Mouse (Mus musculus) liver, embryonic 11.5 days (tissue): ENCODE measurements around the gene Ndufb7. TPM values are rescaled to one million over a fixed set of nuclear protein-coding genes. Genes with fewer than 3 reads are reported as not detected.

Experiments
- ATAC-seq: fragments of 200-750 bp; cut with Nextera tagmentation; replicated peaks from 2 replicates; pipeline ENCODE4 v1.8.0; 2017; ENCODE audit warnings: moderate number of reproducible peaks, mild to moderate bottlenecking, moderate TSS enrichment, moderate library complexity; ENCODE audit not compliant: low FRiP score
- DNase-seq: peaks from one replicate; pipeline ENCODE4 v3.0.0-alpha.2; 2017; ENCODE audit warnings: low spot score
- H3K27ac ChIP-seq: fragments of 300-500 bp; sonication (generic); 2 replicates; pipeline ENCODE4 v1.5.1; 2014; ENCODE audit warnings: mild to moderate bottlenecking, low read depth, low read length, control low read depth
- H3K27me3 ChIP-seq: fragments of 300-500 bp; sonication (generic); replicated peaks from 2 replicates; pipeline ENCODE4 v1.6.1; 2014; ENCODE audit warnings: low read length, mixed read lengths; ENCODE audit not compliant: control insufficient read depth, insufficient read depth
- H3K36me3 ChIP-seq: fragments of 300-500 bp; sonication (generic); 2 replicates; pipeline ENCODE4 v1.6.1; 2014; ENCODE audit warnings: mild to moderate bottlenecking, low read length, moderate library complexity, mixed read lengths; ENCODE audit not compliant: control insufficient read depth, insufficient read depth
- H3K4me1 ChIP-seq: fragments of 300-500 bp; sonication (generic); replicated peaks from 2 replicates; pipeline ENCODE4 v1.6.1; 2014; ENCODE audit warnings: low read length, mixed read lengths; ENCODE audit not compliant: control insufficient read depth, insufficient read depth
- H3K4me2 ChIP-seq: fragments of 300-500 bp; sonication (generic); 2 replicates; pipeline ENCODE4 v1.6.1; 2014; ENCODE audit warnings: mild to moderate bottlenecking, control low read depth, moderate library complexity
- H3K4me3 ChIP-seq: fragments of 300-500 bp; sonication (generic); 2 replicates; pipeline ENCODE4 v1.5.1; 2014; ENCODE audit warnings: low read depth, low read length, control low read depth
- H3K9ac ChIP-seq: fragments of 300-500 bp; sonication (generic); 2 replicates; pipeline ENCODE4 v1.6.1; 2014; ENCODE audit warnings: low read depth, low read length, control low read depth
- H3K9me3 ChIP-seq: fragments of 300-500 bp; sonication (generic); 2 replicates; pipeline ENCODE4 v1.6.1; 2016; ENCODE audit warnings: low read length, inconsistent platforms, mixed read lengths; ENCODE audit not compliant: control insufficient read depth
- WGBS: fragments of 180-500 bp; shearing (Covaris S2); extraction: QIAGEN DNeasy Blood & Tissue Kit; methylation state at CpG from one replicate; pipeline ENCODE4 v1.1.7; 2014; 5-methylcytosine and 5-hydroxymethylcytosine counted together
- polyA plus RNA-seq: library from polyadenylated mRNA; unstranded; fragments of >200 nt; fragmentation: Nextera tagmentation; extraction: Ambion mirVana; gene quantifications from 2 replicates; pipeline ENCODE4 v1.2.1, GENCODE M21; 2014

Ndufb7 gene
- polyA plus RNA-seq, 1 experiment from 2014 or later: 354 TPM

DNA sequence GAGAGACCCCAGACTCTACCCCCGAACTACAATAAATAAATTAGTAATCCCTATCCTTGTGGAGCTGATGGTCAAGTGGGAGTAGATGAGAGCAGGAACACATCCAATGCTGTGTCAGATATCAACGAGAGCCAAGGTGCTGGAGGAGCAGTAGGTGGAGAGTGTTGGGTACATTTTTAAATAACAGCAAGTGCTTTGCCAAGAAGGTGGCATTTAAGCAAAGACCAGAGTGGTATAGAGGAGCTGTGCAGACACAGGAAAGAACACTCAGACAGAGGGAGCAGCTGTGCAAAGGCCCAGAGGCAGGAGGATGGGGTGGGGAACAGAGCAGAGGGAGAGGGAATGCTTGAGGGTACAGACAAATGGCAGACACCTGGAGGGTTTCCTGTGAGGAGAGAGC is 50.6 kb downstream of the Ndufb7 start:
- Histone ChIP-seq H3K27ac (no peak overlapping the region), H3K36me3 (peaks cover 11% of the 10 kb centered on the region; the same call in 1 of the 2 replicates), H3K4me3 (no peak overlapping the region), H3K27me3 (no peaks in the 10 kb centered on the region), H3K9me3 (no peaks in the 10 kb centered on the region), H3K9ac (no peak overlapping the region), H3K4me1 (peaks cover 5% of the 10 kb centered on the region; the same call in 1 of the 2 replicates), H3K4me2 (no peak overlapping the region)
- ATAC-seq (no peak), DNase-seq (no peak)
- WGBS: 79% methylated on average over 2 of the region's 2 CpGs

DNA sequence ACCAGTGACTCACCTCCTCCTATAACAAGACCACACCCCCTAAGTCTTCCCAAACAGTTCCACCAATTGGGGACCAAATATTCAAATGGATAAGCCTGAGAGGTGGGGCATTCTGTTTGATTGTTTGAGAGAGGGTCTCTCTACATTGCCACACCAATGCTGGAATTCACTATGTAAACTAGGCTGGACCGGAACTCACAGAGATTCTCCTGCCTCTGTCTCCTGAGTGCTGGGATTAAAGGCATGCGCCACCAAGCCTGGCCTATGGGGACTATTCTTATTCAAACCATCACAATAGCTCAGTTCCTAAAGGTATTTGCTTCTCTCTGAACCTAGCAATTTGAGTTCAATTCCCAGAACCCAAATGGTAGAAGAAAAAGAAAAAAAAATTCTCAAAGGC is 52.1 kb downstream of the Ndufb7 start:
- no peaks in the 10 kb centered on the region for H3K9me3 ChIP-seq
- H3K4me2 ChIP-seq: no peak overlapping the region
- H3K4me3 ChIP-seq: no peak overlapping the region
- H3K9ac ChIP-seq: no peak overlapping the region
- peaks cover 13% of the 10 kb centered on the region for H3K4me1 ChIP-seq
- H3K27ac ChIP-seq: no peak overlapping the region
- no peaks in the 10 kb centered on the region for H3K27me3 ChIP-seq
- ATAC-seq (no peak), DNase-seq (no peak)
- H3K36me3 ChIP-seq: peaks cover 4% of the 10 kb centered on the region; the same call in 1 of the 2 replicates
- 98% methylated on average over 2 of the region's 2 CpGs for WGBS

DNA sequence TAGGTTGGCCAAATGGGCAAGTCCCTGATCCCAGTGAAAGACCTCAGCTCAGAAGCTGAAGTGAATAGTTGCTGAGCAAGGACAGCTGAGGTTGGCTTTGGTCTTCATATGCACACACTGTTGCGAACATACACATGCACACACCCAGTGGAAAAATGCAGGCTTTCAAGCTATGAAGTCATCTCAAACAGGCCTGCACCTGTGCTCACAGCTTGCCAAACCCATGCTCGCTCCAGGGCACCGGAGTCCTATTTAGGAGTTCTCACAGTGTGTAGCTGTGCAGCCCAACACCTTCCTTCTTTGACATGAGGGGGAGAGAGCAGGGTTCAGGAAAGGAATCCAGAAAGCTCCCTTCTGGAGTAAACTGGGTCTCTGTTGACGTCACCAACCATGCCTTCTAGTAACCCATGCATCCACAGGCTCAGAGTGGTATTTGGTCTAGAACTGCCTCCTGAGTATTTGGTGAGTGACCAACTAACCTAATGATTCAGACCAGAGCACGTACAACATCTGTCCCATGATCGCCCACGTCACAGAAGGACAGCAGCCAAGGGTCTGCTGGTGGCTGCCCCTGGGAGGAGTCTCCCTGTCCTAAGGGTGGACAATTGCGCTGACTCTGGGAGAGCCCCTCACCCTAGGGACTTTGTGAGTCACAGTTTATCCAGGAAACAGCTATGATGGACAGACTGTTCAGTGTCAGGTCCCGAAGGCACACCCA is 53.3 kb downstream of the Ndufb7 start:
- DNase-seq (no peak), ATAC-seq (no peak)
- H3K9me3 ChIP-seq: no peaks in the 10 kb centered on the region
- no peak overlapping the region for H3K4me2 ChIP-seq
- no peak overlapping the region for H3K4me3 ChIP-seq
- no peak overlapping the region for H3K9ac ChIP-seq
- 86% methylated on average over 9 of the region's 9 CpGs for WGBS
- no peaks in the 10 kb centered on the region for H3K27me3 ChIP-seq
- H3K27ac ChIP-seq: no peak overlapping the region
- H3K4me1 ChIP-seq: peaks cover 19% of the 10 kb centered on the region
- H3K36me3 ChIP-seq: no peaks in the 10 kb centered on the region

Other genes starting within 250 kb of the Ndufb7 start
- 15.0 and 18.1 TPM in 2 replicates for gene Elmod2, start 234.2 kb upstream of the Ndufb7 start, polyA plus RNA-seq
- gene Mgat4d, start 218.2 kb upstream of the Ndufb7 start, polyA plus RNA-seq: not detected in 2 replicates
- 0.62 and 0.87 TPM in 2 replicates for gene Clgn, start 176.8 kb upstream of the Ndufb7 start, polyA plus RNA-seq
- 83.3 and 91.0 TPM in 2 replicates for gene Scoc, start 108.3 kb upstream of the Ndufb7 start, polyA plus RNA-seq
- not detected in 2 replicates for gene Olfr370, start 30.9 kb upstream of the Ndufb7 start, polyA plus RNA-seq
- 468 and 475 TPM in 2 replicates for gene Tecr, start 41.3 kb downstream of the Ndufb7 start, polyA plus RNA-seq
- gene Dnajb1, start 41.5 kb downstream of the Ndufb7 start, polyA plus RNA-seq: 75.9 and 77.1 TPM in 2 replicates
- gene Gipc1, start 86.0 kb downstream of the Ndufb7 start, polyA plus RNA-seq: 113 and 114 TPM in 2 replicates
- 0.49 and 0.53 TPM in 2 replicates for gene Ptger1, start 100.0 kb downstream of the Ndufb7 start, polyA plus RNA-seq
- 23.3 and 24.3 TPM in 2 replicates for gene Pkn1, start 132.5 kb downstream of the Ndufb7 start, polyA plus RNA-seq
- 375 and 420 TPM in 2 replicates for gene Ddx39, start 148.5 kb downstream of the Ndufb7 start, polyA plus RNA-seq
- 16.8 and 17.2 TPM in 2 replicates for gene Adgre5, start 174.7 kb downstream of the Ndufb7 start, polyA plus RNA-seq